Mouse (Mus musculus) lung, postnatal 25 days (tissue): ENCODE measurements around the gene Ptpn14.

Source experiments
- DNase-seq: peaks from one replicate; pipeline ENCODE4 v3.0.0; 2022; ENCODE audit warnings: low spot score

Ptpn14 gene

DNA sequence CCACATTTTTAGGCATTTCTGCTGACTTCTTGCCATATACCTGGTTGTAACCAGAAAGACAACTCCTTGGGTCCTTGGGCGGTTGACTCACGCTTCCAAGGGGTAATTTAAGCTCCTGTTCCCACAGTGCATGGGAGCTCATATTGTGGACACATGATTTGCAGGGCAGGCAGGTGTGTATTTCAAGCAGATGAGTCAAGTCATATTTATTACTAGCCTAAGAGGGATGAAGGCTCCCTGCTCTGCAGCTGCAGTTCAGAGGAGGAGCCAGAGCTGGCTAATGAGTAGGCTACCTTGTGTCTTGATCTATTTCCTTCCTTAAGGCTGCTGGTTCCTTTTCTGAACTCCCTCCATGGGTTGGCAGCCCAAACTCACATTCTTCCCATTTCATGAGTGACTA lies 83.7 kb downstream of the Ptpn14 start:
- DNase-seq, result no peak

DNA sequence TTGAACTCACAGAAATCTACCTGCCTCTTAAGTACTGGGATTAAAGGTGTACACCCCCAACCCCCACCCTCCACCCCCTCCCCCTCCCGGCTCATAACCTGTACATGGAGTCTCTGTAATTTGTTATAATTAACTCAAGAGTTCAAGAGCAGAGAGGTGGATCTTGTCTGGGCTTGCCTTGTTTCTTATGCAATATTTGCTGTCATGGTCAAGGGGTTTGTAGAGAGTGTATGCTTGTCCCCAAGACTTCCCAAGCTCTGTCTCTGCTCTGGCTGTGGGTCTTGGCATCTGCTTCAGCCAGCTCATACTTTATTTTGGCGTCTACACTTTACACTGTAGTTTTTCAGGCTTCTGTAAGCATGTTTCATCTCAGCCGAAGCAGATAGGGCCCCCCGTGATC lies 86.3 kb downstream of the Ptpn14 start:
- no peak for DNase-seq

DNA sequence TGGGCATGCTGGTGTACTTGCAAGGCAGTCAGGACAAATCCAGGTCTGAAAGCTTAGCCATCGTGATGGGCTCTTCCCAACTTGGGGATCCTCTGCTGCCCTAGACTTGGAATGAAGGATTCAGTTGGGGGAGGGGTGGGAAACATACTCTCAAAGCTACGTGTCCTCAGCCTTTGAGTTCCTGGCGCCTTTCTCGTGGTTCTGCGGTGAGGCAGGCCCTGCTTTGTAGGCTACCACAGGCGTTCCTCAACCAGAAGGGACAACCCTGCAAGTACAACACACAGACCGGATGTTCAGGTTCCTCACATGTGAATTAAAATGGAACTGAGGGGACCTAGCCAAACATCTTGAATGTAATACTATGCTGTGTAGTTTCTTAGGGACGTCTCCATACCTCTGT lies 89.0 kb downstream of the Ptpn14 start:
- no peak for DNase-seq

DNA sequence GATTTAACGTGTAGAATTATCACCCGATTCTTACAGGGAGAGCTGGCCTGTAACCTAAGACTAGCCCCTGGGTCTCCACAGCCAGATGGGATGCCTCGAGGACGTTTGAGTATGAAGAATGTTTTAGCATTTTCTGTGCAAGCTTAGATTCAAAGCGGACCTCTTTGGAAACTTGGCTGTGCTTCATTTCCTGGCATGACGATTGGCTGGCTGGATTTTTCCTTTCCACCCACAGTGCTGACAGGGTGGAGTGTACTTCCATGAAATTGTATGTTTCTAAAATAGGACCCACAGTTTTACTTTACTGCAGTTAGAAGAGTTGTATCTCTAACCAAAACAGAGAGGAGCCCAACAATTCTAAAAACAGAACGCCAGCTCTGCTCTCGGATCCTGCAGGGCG lies 89.7 kb downstream of the Ptpn14 start:
- peak; percentile 52 for DNase-seq

DNA sequence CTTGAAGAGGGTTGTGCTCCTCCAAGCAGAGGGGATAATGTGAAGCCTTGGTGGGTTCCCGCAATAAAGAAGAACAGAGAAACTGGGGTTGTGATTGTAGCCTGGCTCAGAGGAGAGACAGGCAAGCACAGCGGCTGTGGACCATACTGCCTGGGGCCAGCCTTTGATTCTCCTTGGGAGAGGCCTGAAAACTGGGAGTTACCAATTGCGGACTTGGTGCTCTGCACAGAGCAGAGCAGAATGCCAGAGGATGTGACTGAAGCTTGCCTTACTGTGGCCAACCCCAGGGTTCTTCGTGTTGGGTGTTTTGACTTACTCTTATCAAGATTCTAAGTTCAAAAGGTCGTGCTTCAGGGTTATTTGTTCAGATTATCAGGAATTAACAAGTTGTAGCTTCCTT lies 92.0 kb downstream of the Ptpn14 start:
- no peak for DNase-seq

DNA sequence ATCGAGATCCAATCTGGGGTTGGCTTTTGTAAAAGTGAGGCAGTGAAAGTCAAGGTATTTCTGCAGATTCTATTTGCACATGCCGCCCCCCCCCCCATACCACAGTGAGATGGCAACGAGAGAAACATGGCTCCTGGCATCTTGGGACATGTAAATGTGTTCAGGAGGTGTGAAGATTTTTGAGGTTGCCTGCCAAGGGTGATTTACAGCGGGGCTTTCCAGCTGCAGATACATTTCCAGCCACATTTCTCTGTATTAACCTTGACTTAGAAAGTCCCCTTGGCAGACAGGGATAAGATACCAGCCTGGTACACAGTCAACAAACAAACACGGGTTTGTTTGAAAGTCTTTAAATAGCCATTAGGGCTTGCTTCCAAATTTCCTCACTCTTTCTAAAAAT lies 96.4 kb downstream of the Ptpn14 start:
- DNase-seq, result no peak

DNA sequence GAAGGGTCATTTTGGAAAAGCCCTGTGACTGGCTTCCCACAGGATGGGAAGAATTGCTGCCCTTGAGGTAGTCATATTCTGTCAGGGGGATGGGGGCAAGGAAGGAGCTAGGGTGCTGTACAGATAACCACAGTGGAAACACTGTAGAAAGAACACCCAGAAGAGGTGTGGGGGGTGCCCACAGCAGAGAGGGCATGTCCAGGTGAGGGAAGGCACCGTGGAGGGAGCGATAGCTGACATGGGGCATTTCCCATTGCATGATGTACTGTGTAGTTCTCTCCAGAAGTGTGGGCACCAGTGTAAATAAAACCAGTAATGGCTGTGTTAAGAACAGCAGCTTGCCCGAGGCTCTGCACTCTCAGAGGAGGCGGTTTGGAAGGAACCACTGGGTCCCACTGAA lies 102.3 kb downstream of the Ptpn14 start:
- no peak for DNase-seq

DNA sequence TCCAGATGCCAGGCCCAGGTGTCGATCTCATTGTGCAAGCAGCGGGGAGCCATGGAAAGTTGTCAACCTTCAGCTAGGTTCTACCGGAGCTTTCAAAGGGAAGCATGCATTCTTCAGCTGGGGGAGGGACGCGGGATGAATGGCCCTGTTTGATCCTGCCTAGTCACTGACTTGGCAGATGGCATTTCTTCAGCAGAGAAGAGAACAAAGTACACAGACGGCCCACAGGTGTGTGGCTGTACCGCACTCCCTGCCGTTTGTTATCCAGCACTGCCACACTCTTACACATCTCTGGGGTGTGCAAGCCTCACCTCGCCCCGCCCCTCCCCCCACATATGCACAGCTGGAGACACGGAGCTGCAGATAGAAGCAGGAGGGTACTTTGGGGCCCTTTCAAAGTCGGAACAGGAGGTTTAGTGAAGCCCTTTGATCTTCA lies 102.7 kb downstream of the Ptpn14 start:
- DNase-seq, result no peak

DNA sequence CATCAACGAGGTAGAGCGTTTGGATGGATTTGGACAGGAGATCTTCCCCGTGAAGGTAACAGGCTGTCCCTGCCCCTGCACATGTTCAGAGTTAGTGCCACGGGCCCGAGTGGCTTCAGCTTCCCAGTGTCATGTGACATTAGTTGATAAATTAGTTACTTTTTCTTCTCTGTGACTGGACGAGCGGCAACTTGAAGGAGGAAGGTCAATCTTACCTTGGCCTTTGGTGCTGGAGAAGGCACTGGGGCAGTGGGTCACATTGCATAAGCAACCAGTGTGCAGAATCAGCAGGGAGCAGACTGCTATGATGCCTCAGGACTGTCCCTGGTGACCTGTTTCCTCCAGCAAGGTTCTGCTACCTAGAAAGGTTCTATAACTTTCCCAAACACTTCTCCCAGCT lies 105.3 kb downstream of the Ptpn14 start:
- DNase-seq, result no peak

DNA sequence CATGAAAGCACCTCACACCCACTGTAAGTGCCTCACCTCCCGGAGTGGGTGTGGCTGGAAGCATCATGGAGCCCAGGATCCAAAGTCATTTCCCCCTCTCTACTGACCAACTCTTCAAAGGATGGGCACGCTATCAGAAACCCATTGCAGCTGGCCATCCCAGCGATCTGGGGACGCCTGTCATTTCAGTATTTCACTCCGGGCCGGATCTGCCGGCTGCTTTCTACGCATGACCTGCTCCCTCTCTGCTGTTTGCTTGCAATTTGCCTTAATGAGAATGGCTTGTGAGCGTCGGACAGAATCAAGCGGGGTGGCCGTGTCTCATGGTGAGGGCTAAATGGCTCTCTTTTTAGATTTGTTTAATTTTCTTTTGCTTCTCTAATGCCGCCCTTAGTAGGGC lies 106.1 kb downstream of the Ptpn14 start:
- no peak for DNase-seq

DNA sequence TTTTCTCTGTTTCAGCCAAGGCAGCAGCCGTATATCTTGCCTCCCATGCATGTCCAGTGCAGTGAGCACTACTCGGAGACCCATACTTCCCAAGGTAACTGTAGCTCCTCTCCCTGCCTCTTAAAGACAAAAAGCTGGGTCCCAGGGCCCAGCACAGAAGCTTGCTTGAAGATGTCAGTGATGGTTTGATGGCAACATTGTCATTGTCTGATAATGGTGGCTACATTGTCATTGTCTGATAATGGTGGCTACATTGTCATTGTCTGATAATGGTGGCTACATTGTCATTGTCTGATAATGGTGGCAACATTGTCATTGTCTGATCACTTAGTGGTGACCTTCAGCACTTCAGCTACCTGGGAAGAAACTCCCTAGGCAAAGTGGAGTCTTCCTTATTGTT lies 118.3 kb downstream of the Ptpn14 start:
- DNase-seq, result no peak

DNA sequence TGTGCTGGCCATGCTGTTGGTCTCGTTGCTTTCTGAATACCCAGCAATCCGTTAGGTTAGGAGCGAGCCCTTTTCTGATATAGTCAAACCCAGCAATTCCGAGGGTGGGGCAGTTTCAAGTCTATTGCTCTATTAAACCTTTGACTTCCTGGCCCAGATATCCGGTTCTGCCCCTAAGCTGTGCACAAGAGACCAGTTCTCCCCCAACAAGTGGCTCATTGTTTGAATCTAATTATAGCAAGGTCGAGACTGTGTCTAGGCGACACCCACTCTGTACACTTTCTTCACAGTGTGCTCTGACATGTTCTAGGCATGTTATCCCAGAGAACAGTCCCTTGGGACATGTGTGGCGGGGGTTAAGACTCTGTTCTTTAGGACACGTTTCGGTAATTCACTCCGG lies 121.5 kb downstream of the Ptpn14 start:
- DNase-seq, result no peak

DNA sequence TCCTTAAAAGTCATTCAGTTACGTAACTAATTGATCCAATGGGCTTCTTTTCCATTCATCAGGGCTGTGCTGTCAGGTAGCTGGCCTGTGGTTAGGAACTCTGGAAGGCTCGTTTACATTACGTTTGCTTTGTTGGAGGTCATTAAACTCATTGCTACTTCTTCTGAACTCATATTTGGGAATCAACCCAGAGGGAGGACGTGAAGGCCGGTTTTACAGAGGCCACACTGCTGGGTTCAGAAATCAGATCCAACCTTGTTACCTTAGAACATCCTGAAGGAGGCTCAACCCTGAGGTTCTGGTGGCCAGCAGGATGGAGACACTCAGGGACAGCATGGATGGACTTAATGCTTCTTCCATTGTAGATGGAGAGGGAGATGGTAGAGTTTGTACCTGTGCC lies 124.0 kb downstream of the Ptpn14 start:
- DNase-seq, result no peak

DNA sequence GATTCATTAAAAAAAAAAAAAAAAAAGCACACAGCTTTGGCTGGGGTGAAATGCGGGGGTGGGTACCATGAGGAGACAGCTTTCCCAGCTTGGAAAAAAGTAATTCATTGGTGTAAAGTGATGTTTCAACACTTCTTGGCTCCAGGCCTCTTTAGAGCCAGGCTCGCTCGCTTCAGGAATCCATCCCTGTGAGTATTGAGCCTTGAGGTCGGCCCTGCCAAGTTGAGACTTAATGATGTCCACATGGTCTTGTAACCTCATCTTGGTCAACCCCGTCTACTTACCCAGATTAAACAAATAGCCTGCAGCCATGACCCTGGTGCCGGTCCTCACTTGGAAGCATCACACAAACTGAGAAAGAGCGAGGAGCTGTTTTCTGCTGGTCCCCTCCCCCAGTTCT lies 124.4 kb downstream of the Ptpn14 start:
- peak; percentile 48 for DNase-seq

DNA sequence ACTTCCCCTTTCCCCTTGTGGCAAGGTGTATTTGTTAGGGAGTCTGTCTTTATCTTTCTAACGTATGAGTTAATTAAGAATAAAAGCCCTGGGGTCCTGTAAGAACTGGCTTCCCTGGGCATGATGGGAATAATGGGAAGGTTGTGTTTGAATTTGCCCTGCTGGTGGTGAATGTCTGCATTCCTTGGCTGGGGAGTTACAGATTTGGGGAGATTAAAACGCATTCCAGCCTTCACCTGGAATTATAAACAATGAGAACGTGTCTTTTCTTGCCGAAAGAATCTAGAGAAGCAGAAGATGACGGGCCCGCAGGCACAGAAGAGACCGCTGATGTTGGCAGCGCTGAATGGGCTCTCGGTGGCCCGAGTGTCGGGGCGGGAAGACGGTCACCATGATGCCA lies 126.6 kb downstream of the Ptpn14 start:
- no peak for DNase-seq

DNA sequence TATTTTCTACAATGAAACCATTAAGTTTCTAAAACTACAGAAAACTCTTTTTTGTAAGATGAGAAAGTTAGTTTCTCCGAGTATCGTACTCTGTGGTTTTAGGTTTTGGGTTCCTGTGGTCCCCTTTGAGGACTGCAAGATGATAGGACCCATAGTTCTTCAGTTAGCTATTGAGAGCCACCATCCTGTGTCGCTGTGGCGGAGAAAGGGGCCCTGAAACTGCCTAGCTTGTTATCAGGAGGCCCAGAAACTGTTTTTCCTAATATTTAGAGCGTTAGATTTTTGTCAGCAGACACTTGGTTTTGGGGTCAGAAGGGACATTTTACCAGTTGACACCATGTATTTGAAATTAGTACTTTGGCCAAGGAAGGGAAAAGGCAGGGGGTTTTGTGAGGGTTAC lies 127.7 kb downstream of the Ptpn14 start:
- DNase-seq, result no peak

DNA sequence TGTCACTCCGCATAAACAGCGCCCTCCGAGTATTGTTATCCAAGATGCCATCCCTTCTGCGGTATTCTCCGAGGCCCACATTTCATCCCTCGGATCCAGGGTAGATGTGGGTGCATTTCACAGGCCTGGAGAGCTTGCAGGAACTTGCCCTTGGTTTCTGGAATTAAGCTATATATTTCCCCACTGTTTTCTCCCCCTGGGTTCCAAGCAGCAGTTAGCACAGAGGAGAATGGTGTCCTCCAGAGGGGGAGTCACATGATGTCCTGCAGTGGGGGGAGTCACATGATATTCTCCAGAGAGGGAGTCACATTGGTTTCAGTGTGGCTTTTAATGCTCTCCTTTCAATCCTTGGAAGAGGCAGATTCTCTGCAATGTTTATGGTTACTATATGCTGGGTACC lies 130.3 kb downstream of the Ptpn14 start:
- no peak for DNase-seq

DNA sequence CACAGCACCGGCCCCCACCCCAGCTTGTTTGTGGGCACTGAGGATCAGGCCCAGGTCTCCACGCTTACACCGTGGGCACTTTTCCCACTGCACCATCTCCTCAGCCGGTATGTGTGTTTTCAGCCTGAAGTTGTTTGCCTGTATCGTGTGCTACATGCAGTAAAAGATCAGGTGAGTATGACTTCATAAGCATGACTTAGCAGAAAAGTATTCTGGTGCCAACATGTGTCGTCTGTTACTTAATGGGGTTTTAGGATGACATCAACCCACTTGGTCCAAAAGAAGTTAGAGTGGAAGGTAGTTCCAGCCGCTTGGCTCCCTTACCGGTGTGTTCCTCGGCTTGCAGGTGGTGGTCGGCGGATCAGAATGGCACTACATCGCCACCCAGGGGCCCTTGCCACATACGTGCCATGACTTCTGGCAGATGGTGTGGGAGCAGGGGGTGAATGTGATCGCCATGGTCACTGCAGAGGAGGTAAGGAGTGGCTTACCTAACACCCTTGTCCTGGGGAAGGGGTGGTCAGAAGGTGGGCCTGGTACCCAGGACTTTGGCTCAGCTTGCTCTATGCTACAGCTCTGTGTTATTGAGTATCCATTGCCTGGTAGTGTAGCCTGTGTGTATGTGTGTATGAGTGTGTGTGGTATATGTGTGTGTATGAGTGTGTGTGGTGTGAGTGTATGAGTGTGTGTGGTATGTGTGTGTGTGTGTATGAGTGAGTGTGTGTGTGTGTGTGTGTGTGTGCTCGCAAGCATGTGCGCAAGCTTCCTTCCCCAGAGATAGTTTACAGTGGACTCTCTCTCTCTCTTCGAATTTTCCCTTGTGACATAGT lies 132.3 kb downstream of the Ptpn14 start:
- no peak for DNase-seq

DNA sequence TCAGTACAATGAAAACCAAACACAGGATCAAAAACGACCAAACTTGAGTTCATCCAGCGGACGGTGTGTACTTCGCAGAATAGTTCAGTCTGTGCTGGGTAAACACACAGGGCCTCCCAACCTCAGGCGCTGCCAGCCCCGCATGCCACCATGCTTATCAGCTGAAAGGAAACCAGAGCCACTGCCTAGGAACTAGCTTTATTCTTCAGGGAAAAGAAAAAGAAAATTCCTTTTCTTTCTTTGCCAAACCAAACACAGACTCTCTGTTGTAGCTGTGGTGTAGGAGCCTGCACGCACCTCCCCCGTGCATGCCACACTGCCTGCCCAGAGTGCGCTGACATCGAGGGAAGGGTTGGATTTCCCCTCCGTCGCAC lies 132.9 kb downstream of the Ptpn14 start:
- DNase-seq, result peak; percentile 70

DNA sequence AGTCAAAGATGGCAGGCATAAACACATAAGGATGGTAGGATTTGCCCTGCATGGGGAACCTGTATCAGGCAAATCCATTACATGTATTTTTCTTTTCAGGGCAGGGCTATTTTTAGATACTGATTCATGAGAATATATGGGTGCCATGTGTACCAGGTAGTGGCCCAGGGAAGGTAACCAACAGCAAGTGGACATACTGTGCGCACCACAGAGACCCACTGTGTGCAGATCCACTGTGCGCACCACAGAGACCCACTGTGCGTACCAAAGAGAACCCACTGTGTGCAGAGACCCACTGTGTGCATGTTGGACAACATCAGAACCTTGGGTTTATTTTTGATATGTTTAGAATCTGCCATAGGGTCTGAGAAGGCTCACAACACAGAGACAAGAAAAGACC lies 135.7 kb downstream of the Ptpn14 start:
- no peak for DNase-seq

DNA sequence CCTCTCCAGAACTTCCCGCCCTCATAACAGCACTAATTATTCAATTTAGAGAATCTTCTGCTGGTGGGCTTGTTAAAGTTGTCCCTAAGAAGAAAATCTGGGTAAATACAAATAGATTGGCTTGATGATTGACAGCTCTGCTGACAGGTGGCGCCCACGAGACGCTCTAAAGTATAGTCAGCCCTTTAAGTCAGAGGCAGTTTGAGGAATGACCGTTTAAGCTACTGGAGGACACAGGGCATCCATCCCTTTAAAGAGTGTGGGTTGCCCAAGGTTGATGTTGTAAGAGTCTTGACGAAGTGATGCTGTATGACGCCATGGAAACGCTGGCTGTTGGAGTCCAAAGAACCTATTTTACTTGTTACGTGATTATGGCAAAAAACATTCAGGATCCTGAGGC lies 136.2 kb downstream of the Ptpn14 start:
- DNase-seq, result no peak

DNA sequence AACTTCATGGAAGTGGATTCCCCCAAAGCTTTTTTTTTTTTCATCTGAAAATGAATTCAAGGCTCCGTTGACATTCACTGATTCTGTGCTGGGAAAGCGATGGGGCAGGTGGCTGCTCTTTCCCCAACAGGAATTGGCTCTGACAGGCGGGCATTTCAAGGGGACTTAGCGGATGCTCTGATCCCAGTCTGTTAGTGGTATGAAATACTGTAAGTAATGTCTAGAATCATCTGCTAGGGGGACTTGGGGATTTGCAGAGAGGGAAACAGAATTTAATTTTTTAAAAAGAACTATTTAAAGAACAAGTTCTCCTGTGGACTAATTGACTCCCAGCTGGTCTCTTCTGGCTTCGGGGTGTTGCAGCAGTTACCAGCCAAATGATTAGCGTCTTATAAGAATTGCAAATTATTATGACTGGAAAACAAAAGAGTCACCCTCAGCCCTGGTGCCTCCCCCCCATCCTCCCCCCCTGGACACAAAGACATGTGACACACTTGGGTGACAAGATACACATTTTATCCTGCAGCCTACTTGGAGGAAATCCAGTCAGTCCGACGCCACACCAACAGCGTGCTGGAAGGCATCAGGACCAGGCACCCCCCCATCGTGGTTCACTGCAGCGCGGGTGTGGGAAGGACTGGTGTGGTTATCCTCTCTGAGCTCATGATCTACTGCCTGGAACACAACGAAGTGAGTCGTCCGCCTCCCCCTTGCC lies 136.9 kb downstream of the Ptpn14 start:
- DNase-seq, result no peak

DNA sequence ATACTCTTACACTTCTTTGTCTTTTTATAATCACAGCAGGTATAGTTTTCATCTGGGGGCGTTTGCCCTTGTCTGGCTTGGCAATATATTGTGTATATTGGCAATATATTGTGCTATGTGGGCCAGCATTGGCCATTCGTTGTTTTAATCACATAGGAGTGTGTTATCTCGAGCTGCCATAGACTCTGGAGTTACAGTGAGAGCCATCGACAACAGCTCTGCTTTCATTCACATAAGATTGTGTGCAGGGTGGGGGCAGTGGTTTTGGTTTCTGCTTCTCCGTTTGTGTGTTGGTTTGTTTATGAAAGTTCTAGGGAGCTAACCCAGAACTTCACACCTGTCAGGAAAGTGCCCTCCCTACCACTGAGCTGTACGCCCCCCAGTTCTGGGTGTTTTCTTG lies 138.6 kb downstream of the Ptpn14 start:
- DNase-seq, result no peak

DNA sequence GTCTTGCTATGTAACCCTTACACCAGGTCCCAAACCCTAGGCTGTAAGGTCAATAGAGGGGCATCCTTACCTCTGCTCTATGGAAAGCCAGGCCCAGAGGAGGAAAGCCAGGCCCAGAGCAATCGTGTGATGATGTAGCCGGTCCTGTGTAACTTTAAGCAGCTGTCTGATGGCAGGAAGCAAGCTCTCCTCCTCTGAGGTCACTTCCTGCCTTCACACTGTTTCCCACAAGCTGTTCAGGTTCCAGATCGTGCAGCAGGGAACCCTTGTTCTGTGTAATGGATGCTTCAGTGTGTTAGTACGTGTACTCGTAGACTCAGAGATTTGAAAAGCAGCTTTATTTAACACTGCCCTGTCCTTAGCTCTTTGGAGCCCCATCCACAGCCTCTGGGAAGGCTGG lies 139.0 kb downstream of the Ptpn14 start:
- DNase-seq, result no peak
